Mouse (Mus musculus) limb, embryonic 12.5 days (tissue): ENCODE measurements around the gene 9130023H24Rik. TPM values are rescaled to one million over a fixed set of nuclear protein-coding genes. Genes with fewer than 3 reads are reported as not detected.

ENCODE experiments used
- ATAC-seq: fragments of 200-750 bp; cut with Nextera tagmentation; 2 replicates; pipeline ENCODE4 v1.8.0; 2017; ENCODE audit warnings: low read depth, moderate TSS enrichment; ENCODE audit not compliant: insufficient number of reproducible peaks, insufficient read depth, low FRiP score, low TSS enrichment
- H3K27ac ChIP-seq: fragments of 300-500 bp; sonication (generic); 2 replicates; pipeline ENCODE4 v1.5.1; 2016; ENCODE audit warnings: mild to moderate bottlenecking, moderate library complexity
- H3K27me3 ChIP-seq: fragments of 300-500 bp; sonication (generic); 2 replicates; pipeline ENCODE4 v1.6.1; 2016; ENCODE audit warnings: mild to moderate bottlenecking, moderate library complexity
- H3K36me3 ChIP-seq: fragments of 300-500 bp; sonication (generic); 2 replicates; pipeline ENCODE4 v1.6.1; 2016; ENCODE audit warnings: mild to moderate bottlenecking, moderate library complexity
- H3K4me1 ChIP-seq: fragments of 300-500 bp; sonication (generic); replicated peaks from 2 replicates; pipeline ENCODE4 v1.6.1; 2016
- H3K4me2 ChIP-seq: fragments of 300-500 bp; sonication (generic); 2 replicates; pipeline ENCODE4 v1.6.1; 2016; ENCODE audit warnings: mild to moderate bottlenecking, moderate library complexity
- H3K4me3 ChIP-seq: fragments of 300-500 bp; sonication (generic); replicated peaks from 2 replicates; pipeline ENCODE4 v1.5.1; 2016; ENCODE audit warnings: mild to moderate bottlenecking
- H3K9ac ChIP-seq: fragments of 300-500 bp; sonication (generic); replicated peaks from 2 replicates; pipeline ENCODE4 v1.6.1; 2016; ENCODE audit warnings: mild to moderate bottlenecking, moderate library complexity
- H3K9me3 ChIP-seq: fragments of 300-500 bp; sonication (generic); 2 replicates; pipeline ENCODE4 v1.6.1; 2016; ENCODE audit warnings: mild to moderate bottlenecking, moderate library complexity
- WGBS: fragments of 180-500 bp; shearing (Covaris S2); methylation state at CpG from one replicate; pipeline ENCODE4 v1.1.7; 2016; 5-methylcytosine and 5-hydroxymethylcytosine counted together
- polyA plus RNA-seq: library from polyadenylated mRNA; unstranded; fragments of >200 nt; fragmentation: Nextera tagmentation; extraction: Ambion mirVana; gene quantifications from 2 replicates; pipeline ENCODE4 v1.2.1, GENCODE M21; 2016

The 9130023H24Rik gene
- polyA plus RNA-seq, 1 experiment from 2014 or later, result 9.9 TPM

- Histone ChIP-seq H3K4me2 (no peak overlapping the region), H3K27ac (no peak overlapping the region), H3K27me3 (no peaks in the 10 kb centered on the region; the same call in 1 of the 2 replicates), H3K9me3 (no peaks in the 10 kb centered on the region), H3K4me3 (no peak overlapping the region), H3K4me1 (no peaks in the 10 kb centered on the region), H3K36me3 (peaks cover 10% of the 10 kb centered on the region; the same call in 1 of the 2 replicates), H3K9ac (no peak overlapping the region)
- WGBS, result 79% methylated on average over 5 of the region's 5 CpGs
- no peak for ATAC-seq
Observed at GRCm38 (mm10) chr7:128266056-128266455, 28.2 kb upstream of the 9130023H24Rik start.

- Histone ChIP-seq H3K9ac (no peak within 1 kb of the TSS), H3K9me3 (no peaks in the 10 kb centered on the region), H3K4me2 (no peak within 1 kb of the TSS), H3K4me1 (no peaks in the 10 kb centered on the region), H3K36me3 (peaks cover 4% of the 10 kb centered on the region; the same call in 1 of the 2 replicates), H3K4me3 (no peak within 1 kb of the TSS), H3K27ac (no peak within 1 kb of the TSS), H3K27me3 (no peaks in the 10 kb centered on the region; the same call in 1 of the 2 replicates)
- no peak for ATAC-seq
- WGBS, result 85% methylated on average over 6 of the region's 6 CpGs
Observed at GRCm38 (mm10) chr7:128265411-128265810, 27.6 kb upstream of the 9130023H24Rik start, which contains the start of gene Slc5a2. Gene Slc5a2, plus strand, starts transcription at chr7:128265657.

- WGBS, result 65% methylated on average over 5 of the region's 5 CpGs
- H3K4me2 ChIP-seq, result no peak overlapping the region
- H3K9ac ChIP-seq, result no peak overlapping the region
- no peaks in the 10 kb centered on the region; the same call in 1 of the 2 replicates for H3K27me3 ChIP-seq
- H3K4me3 ChIP-seq, result no peak overlapping the region
- H3K9me3 ChIP-seq, result no peaks in the 10 kb centered on the region
- no peaks in the 10 kb centered on the region for H3K36me3 ChIP-seq
- ATAC-seq, result no peak
- H3K4me1 ChIP-seq, result peaks cover 10% of the 10 kb centered on the region
- H3K27ac ChIP-seq, result no peak overlapping the region
Observed at GRCm38 (mm10) chr7:128256783-128257334, 19.0 kb upstream of the 9130023H24Rik start.

DNA sequence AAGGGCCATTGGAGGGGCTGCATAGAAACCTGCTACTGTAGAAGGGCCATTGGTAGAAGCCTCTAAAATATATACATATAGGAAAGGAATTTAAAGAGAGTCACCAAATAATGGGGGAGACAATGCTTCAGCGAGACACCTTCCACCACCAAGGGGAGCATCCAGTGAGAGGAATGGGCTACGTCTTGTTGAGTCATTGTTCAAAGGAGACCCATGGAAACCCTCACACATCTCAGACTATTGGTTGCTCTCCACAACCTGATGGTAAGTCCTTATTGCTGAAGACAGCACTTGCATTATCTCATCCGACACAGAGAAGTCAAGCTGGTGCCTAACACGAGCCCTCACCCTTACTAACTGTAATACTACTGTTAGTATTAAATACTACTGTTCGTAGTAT is 17.9 kb upstream of the 9130023H24Rik start:
- Histone ChIP-seq H3K9me3 (no peaks in the 10 kb centered on the region), H3K4me3 (no peak overlapping the region), H3K4me2 (no peak overlapping the region), H3K36me3 (no peaks in the 10 kb centered on the region), H3K4me1 (peaks cover 13% of the 10 kb centered on the region), H3K9ac (no peak overlapping the region), H3K27me3 (no peaks in the 10 kb centered on the region; the same call in 1 of the 2 replicates), H3K27ac (no peak overlapping the region)
- ATAC-seq, result no peak
- WGBS, result 86% methylated on average over 5 of the region's 5 CpGs

- Histone ChIP-seq H3K4me3 (no peak overlapping the region), H3K9me3 (no peaks in the 10 kb centered on the region), H3K27ac (no peak overlapping the region), H3K4me2 (no peak overlapping the region), H3K9ac (no peak overlapping the region), H3K27me3 (no peaks in the 10 kb centered on the region; the same call in 1 of the 2 replicates), H3K4me1 (peaks cover 13% of the 10 kb centered on the region), H3K36me3 (no peaks in the 10 kb centered on the region)
- ATAC-seq, result no peak
- 65% methylated on average over 2 of the region's 2 CpGs for WGBS
Observed at GRCm38 (mm10) chr7:128254978-128255377, 17.1 kb upstream of the 9130023H24Rik start.

GRCm38 (mm10) chr7:128252609-128253008 is 14.8 kb upstream of the 9130023H24Rik start:
- 0 out of 2 replicates have a peak overlapping the region, but pooled peaks have one; percentile 23 for H3K27ac ChIP-seq
- no peaks in the 10 kb centered on the region for H3K9me3 ChIP-seq
- peaks cover 5% of the 10 kb centered on the region; the same call in 1 of the 2 replicates for H3K36me3 ChIP-seq
- WGBS, result 7% methylated on average over 24 of the region's 24 CpGs
- H3K27me3 ChIP-seq, result peaks cover 10% of the 10 kb centered on the region
- H3K9ac ChIP-seq, result peak overlapping the region; percentile 48
- no peak for ATAC-seq
- peak overlapping the region; percentile 35 for H3K4me3 ChIP-seq
- H3K4me2 ChIP-seq, result peak overlapping the region; percentile 62
- peaks cover 14% of the 10 kb centered on the region for H3K4me1 ChIP-seq

- H3K4me2 ChIP-seq, result peak overlapping the region; percentile 62
- peaks cover 10% of the 10 kb centered on the region for H3K27me3 ChIP-seq
- ATAC-seq, result no peak
- 48% methylated on average over 12 of the region's 12 CpGs for WGBS
- H3K9ac ChIP-seq, result peak overlapping the region; percentile 48
- no peaks in the 10 kb centered on the region for H3K9me3 ChIP-seq
- peaks cover 5% of the 10 kb centered on the region; the same call in 1 of the 2 replicates for H3K36me3 ChIP-seq
- peak overlapping the region; percentile 35 for H3K4me3 ChIP-seq
- no peak overlapping the region for H3K27ac ChIP-seq
- H3K4me1 ChIP-seq, result peaks cover 14% of the 10 kb centered on the region
Observed at GRCm38 (mm10) chr7:128251946-128252345, 14.1 kb upstream of the 9130023H24Rik start.

GRCm38 (mm10) chr7:128249998-128250397 is 12.2 kb upstream of the 9130023H24Rik start:
- no peak overlapping the region for H3K4me3 ChIP-seq
- WGBS, result 89% methylated on average over 5 of the region's 5 CpGs
- no peaks in the 10 kb centered on the region for H3K9me3 ChIP-seq
- peaks cover 26% of the 10 kb centered on the region for H3K4me1 ChIP-seq
- peaks cover 8% of the 10 kb centered on the region; the same call in 1 of the 2 replicates for H3K36me3 ChIP-seq
- no peak for ATAC-seq
- H3K9ac ChIP-seq, result no peak overlapping the region
- no peak overlapping the region for H3K27ac ChIP-seq
- no peak overlapping the region for H3K4me2 ChIP-seq
- H3K27me3 ChIP-seq, result peaks cover 10% of the 10 kb centered on the region; the same call in 1 of the 2 replicates

- Histone ChIP-seq H3K36me3 (peaks cover 20% of the 10 kb centered on the region), H3K27ac (no peak overlapping the region), H3K27me3 (peaks cover 10% of the 10 kb centered on the region; the same call in 1 of the 2 replicates), H3K9me3 (no peaks in the 10 kb centered on the region), H3K4me2 (peak overlapping the region; percentile 68), H3K4me3 (peak overlapping the region; percentile 47), H3K4me1 (peaks cover 26% of the 10 kb centered on the region), H3K9ac (no peak overlapping the region)
- ATAC-seq, result no peak
- 82% methylated on average over 10 of the region's 10 CpGs for WGBS
Observed at GRCm38 (mm10) chr7:128248081-128249042, 10.5 kb upstream of the 9130023H24Rik start.

- peak overlapping the region; percentile 57 for H3K9ac ChIP-seq
- H3K9me3 ChIP-seq, result no peaks in the 10 kb centered on the region
- 1% methylated on average over 13 of the region's 13 CpGs for WGBS
- H3K4me2 ChIP-seq, result peak overlapping the region; percentile 68
- peaks cover 29% of the 10 kb centered on the region for H3K36me3 ChIP-seq
- peak overlapping the region; percentile 81 for H3K27ac ChIP-seq
- H3K27me3 ChIP-seq, result peaks cover 10% of the 10 kb centered on the region; the same call in 1 of the 2 replicates
- H3K4me3 ChIP-seq, result peak overlapping the region; percentile 47
- peak; percentile 54; the same call in 1 of the 2 replicates for ATAC-seq
- H3K4me1 ChIP-seq, result peaks cover 22% of the 10 kb centered on the region
Observed at GRCm38 (mm10) chr7:128247443-128247842, 9.6 kb upstream of the 9130023H24Rik start.
